Mouse (Mus musculus) brain, embryonic 14.5 days (tissue): ENCODE measurements at regions not wholly inside any gene's neighbourhood (a gene's known extent, or its start where the extent isn't known, plus 50 kb on each side); places are given as distances from the start of the nearest gene placed in this dataset.

Source experiments
- CTCF ChIP-seq: fragments of 200-500 bp; IDR thresholded peaks from 2 replicates; pipeline ENCODE4 v1.5.1; 2012; ENCODE audit warnings: inconsistent platforms, mild to moderate bottlenecking, moderate library complexity, borderline replicate concordance; ENCODE audit not compliant: insufficient read depth, insufficient read length; ENCODE audit errors: extremely low read depth
- POLR2A ChIP-seq: fragments of 200-500 bp; IDR thresholded peaks from 2 replicates; pipeline ENCODE4 v1.6.1; 2012; ENCODE audit warnings: mild to moderate bottlenecking, inconsistent platforms, borderline replicate concordance; ENCODE audit not compliant: poor library complexity, insufficient read depth, insufficient read length, severe bottlenecking; ENCODE audit errors: extremely low read depth

GRCm38 (mm10) chr14:108022066-108022465 is 891.9 kb downstream of the Slitrk1 start:
- no peak for TF ChIP-seq CTCF
- no peak for TF ChIP-seq POLR2A
